Mouse (Mus musculus) kidney, embryonic 16.5 days (tissue): ENCODE data around the gene Ndufa7. TPM values are rescaled to one million over a fixed set of nuclear protein-coding genes. Genes with fewer than 3 reads are reported as not detected.

ENCODE experiments used
- ATAC-seq: fragments of 200-750 bp; cut with Nextera tagmentation; 2 replicates; pipeline ENCODE4 v1.8.0; 2017; ENCODE audit warnings: moderate TSS enrichment; ENCODE audit not compliant: low FRiP score, low TSS enrichment
- H3K27ac ChIP-seq: fragments of 300-500 bp; sonication (generic); 2 replicates; pipeline ENCODE4 v1.5.1; 2014; ENCODE audit warnings: low read length
- H3K27me3 ChIP-seq: fragments of 300-500 bp; sonication (generic); 2 replicates; pipeline ENCODE4 v1.6.1; 2014; ENCODE audit warnings: low read length, control low read depth, mixed read lengths; ENCODE audit not compliant: insufficient read depth
- H3K36me3 ChIP-seq: fragments of 300-500 bp; sonication (generic); 2 replicates; pipeline ENCODE4 v1.6.1; 2014; ENCODE audit warnings: low read length, control low read depth, mixed read lengths; ENCODE audit not compliant: insufficient read depth
- H3K4me1 ChIP-seq: fragments of 300-500 bp; sonication (generic); 2 replicates; pipeline ENCODE4 v1.6.1; 2014; ENCODE audit warnings: low read length, control low read depth, mixed read lengths; ENCODE audit not compliant: insufficient read depth
- H3K4me2 ChIP-seq: fragments of 300-500 bp; sonication (generic); replicated peaks from 2 replicates; pipeline ENCODE4 v1.6.1; 2014; ENCODE audit warnings: low read depth, low read length
- H3K4me3 ChIP-seq: fragments of 300-500 bp; sonication (generic); 2 replicates; pipeline ENCODE4 v1.5.1; 2014; ENCODE audit warnings: mild to moderate bottlenecking, low read length
- H3K9ac ChIP-seq: fragments of 300-500 bp; sonication (generic); replicated peaks from 2 replicates; pipeline ENCODE4 v1.6.1; 2014; ENCODE audit warnings: low read length
- H3K9me3 ChIP-seq: fragments of 300-500 bp; sonication (generic); 2 replicates; pipeline ENCODE4 v1.6.1; 2016; ENCODE audit warnings: low read length, control low read depth
- WGBS: fragments of 180-500 bp; shearing (Covaris S2); extraction: QIAGEN DNeasy Blood & Tissue Kit; methylation state at CpG from one replicate; pipeline ENCODE4 v1.1.7; 2014; 5-methylcytosine and 5-hydroxymethylcytosine counted together
- polyA plus RNA-seq: library from polyadenylated mRNA; unstranded; fragments of >200 nt; fragmentation: Nextera tagmentation; extraction: Ambion mirVana; gene quantifications from 2 replicates; pipeline ENCODE4 v1.2.1, GENCODE M21; 2015

Gene Ndufa7
- polyA plus RNA-seq, 1 experiment from 2014 or later: 498 TPM

- no peak for ATAC-seq
- Histone ChIP-seq H3K4me2 (no peak overlapping the region), H3K9ac (no peak overlapping the region)
Measured at GRCm38 (mm10) chr17:33808192-33808591, 16.2 kb upstream of the Ndufa7 start.

GRCm38 (mm10) chr17:33810334-33811141 lies 13.8 kb upstream of the Ndufa7 start, which contains the start of gene Kank3:
TSS of gene Kank3 (plus strand) at chr17:33810519.
- Histone ChIP-seq H3K27me3 (no peaks in the 10 kb centered on the region), H3K4me2 (peak within 1 kb of the TSS; percentile 97), H3K9ac (peak within 1 kb of the TSS; percentile 76), H3K4me3 (peak within 1 kb of the TSS; percentile 69), H3K27ac (peak within 1 kb of the TSS; percentile 69), H3K36me3 (no peaks in the 10 kb centered on the region), H3K4me1 (peaks cover 25% of the 10 kb centered on the region), H3K9me3 (no peaks in the 10 kb centered on the region)
- peak; percentile 97 for ATAC-seq
- WGBS: under 1% methylated on average over 36 of the region's 36 CpGs

More at GRCm38 (mm10) chr17:33808192-33808591, 16.2 kb upstream of the Ndufa7 start:
- H3K27me3 ChIP-seq: no peaks in the 10 kb centered on the region
- H3K27ac ChIP-seq: no peak overlapping the region
- WGBS: 38% methylated on average over 10 of the region's 10 CpGs
- H3K4me1 ChIP-seq: peaks cover 22% of the 10 kb centered on the region
- no peak overlapping the region for H3K4me3 ChIP-seq
- no peaks in the 10 kb centered on the region for H3K36me3 ChIP-seq
- no peaks in the 10 kb centered on the region for H3K9me3 ChIP-seq

DNA sequence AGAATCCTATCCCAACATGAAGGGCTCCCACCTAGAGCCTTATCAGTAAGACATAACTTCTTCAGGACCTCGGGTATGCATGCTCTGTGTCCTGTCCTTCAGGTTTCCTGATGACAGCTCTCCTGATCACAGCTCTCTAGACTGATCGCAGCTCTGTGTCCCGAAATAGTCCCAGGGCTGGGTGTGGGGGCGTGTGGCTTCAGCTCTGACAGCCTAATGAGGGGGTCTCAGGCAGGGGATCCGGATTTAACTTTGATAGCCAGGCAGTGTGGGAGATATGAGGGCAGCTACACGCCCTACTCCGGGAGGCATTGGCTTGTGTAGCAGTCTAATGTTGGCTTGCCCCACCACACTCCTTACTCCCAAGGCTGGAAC lies 13.2 kb upstream of the Ndufa7 start:
- WGBS: 10% methylated on average over 7 of the region's 7 CpGs
- Histone ChIP-seq H3K27ac (peak overlapping the region; percentile 69), H3K9ac (peak overlapping the region; percentile 76)

GRCm38 (mm10) chr17:33812475-33812874 lies 11.9 kb upstream of the Ndufa7 start:
- WGBS: 18% methylated on average over 3 of the region's 3 CpGs
- Histone ChIP-seq H3K4me1 (peaks cover 32% of the 10 kb centered on the region), H3K4me2 (peak overlapping the region; percentile 97), H3K9ac (peak overlapping the region; percentile 35; the same call in 1 of the 2 replicates), H3K36me3 (no peaks in the 10 kb centered on the region), H3K27ac (peak overlapping the region; percentile 79), H3K4me3 (peak overlapping the region; percentile 15; the same call in 1 of the 2 replicates), H3K27me3 (no peaks in the 10 kb centered on the region), H3K9me3 (no peaks in the 10 kb centered on the region)
- ATAC-seq: no peak

More for the DNA sequence above, 13.2 kb upstream of the Ndufa7 start:
- H3K4me3 ChIP-seq: peak overlapping the region; percentile 69
- peak overlapping the region; percentile 97 for H3K4me2 ChIP-seq
- peaks cover 25% of the 10 kb centered on the region for H3K4me1 ChIP-seq
- H3K9me3 ChIP-seq: no peaks in the 10 kb centered on the region
- H3K36me3 ChIP-seq: no peaks in the 10 kb centered on the region
- no peaks in the 10 kb centered on the region for H3K27me3 ChIP-seq
- ATAC-seq: peak; percentile 17; the same call in 1 of the 2 replicates

GRCm38 (mm10) chr17:33812990-33813389 lies 11.4 kb upstream of the Ndufa7 start:
- Histone ChIP-seq H3K27me3 (no peaks in the 10 kb centered on the region), H3K4me2 (peak overlapping the region; percentile 97), H3K9ac (peak overlapping the region; percentile 35; the same call in 1 of the 2 replicates), H3K27ac (peak overlapping the region; percentile 79), H3K4me3 (peak overlapping the region; percentile 15), H3K9me3 (no peaks in the 10 kb centered on the region), H3K4me1 (peaks cover 36% of the 10 kb centered on the region), H3K36me3 (no peaks in the 10 kb centered on the region)
- WGBS: 46% methylated on average over 4 of the region's 4 CpGs
- ATAC-seq: no peak

GRCm38 (mm10) chr17:33815399-33815798 lies 9.0 kb upstream of the Ndufa7 start:
- no peak overlapping the region for H3K27ac ChIP-seq
- ATAC-seq: no peak
- no peak overlapping the region for H3K9ac ChIP-seq
- no peaks in the 10 kb centered on the region for H3K27me3 ChIP-seq
- H3K4me2 ChIP-seq: no peak overlapping the region
- 87% methylated on average over 6 of the region's 6 CpGs for WGBS
- peaks cover 44% of the 10 kb centered on the region for H3K4me1 ChIP-seq
- H3K9me3 ChIP-seq: no peaks in the 10 kb centered on the region
- H3K36me3 ChIP-seq: peaks cover 18% of the 10 kb centered on the region; the same call in 1 of the 2 replicates
- no peak overlapping the region for H3K4me3 ChIP-seq

DNA sequence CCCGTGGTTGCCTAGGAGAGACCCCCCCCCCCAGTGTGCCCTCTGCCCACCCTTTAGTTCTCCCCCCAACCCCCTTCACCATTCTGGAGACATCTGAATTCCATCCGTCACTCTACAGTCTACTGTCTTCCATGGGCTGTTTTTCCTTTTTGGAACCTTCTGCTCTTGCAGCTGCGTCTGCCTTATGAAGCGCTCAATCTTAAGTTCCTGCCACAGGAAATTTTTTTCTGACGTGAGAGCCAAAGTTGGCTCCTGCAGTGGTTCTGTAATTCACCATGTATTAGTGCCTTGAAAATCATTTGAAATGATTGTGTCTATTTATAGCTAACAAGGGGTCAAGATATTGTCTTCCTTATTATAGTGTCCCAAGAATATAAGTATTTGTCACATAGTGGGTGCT lies 7.8 kb upstream of the Ndufa7 start:
- Histone ChIP-seq H3K27ac (peak overlapping the region; percentile 88), H3K4me3 (peak overlapping the region; percentile 67)
- no peak for ATAC-seq

DNA sequence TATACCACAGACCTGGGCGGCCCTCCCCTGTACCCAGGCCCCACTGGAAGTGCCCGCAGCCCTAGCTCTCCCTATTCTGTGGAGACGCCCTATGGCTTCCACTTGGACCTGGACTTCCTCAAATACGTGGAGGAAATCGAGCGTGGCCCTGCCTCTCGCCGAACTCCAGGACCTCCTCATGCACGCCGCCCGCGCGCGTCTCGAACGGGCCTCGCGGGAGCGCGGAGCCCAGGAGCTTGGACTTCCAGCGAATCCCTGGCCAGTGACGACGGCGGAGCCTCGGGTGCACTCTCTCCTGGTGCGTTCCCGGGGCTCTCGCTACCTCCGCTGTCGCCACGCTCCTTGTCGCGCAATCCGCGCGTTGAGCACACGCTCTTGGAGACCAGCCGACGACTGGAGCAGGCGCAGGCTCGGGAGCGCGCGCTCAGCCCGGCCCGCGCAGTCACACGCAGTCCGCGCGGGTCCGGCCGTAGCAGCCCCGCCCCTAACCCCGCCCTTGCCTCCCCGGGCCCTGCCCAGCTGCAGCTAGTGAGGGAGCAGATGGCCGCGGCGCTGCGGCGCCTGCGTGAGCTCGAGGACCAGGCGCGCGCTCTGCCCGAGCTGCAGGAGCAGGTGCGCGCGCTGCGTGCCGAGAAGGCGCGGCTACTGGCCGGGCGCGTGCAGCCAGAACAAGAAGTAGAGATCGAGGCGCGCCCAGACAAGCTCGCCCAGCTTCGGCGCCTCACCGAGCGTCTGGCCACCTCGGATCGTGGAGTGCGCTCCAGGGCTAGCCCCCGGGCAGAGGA lies 7.0 kb upstream of the Ndufa7 start:
- Histone ChIP-seq H3K4me1 (peaks cover 33% of the 10 kb centered on the region), H3K36me3 (peaks cover 33% of the 10 kb centered on the region), H3K4me3 (peak overlapping the region; percentile 67), H3K27me3 (no peaks in the 10 kb centered on the region), H3K27ac (peak overlapping the region; percentile 88), H3K9ac (peak overlapping the region; percentile 89), H3K9me3 (no peaks in the 10 kb centered on the region), H3K4me2 (peak overlapping the region; percentile 96)
- under 1% methylated on average over 89 of the region's 89 CpGs for WGBS
- ATAC-seq: peak; percentile 96

More for the DNA sequence above, 7.8 kb upstream of the Ndufa7 start:
- peaks cover 25% of the 10 kb centered on the region; the same call in 1 of the 2 replicates for H3K36me3 ChIP-seq
- WGBS: 60% methylated on average over 5 of the region's 5 CpGs
- H3K27me3 ChIP-seq: no peaks in the 10 kb centered on the region
- H3K9me3 ChIP-seq: no peaks in the 10 kb centered on the region
- peak overlapping the region; percentile 89 for H3K9ac ChIP-seq
- peaks cover 34% of the 10 kb centered on the region for H3K4me1 ChIP-seq
- peak overlapping the region; percentile 96 for H3K4me2 ChIP-seq

GRCm38 (mm10) chr17:33817969-33818643 lies 6.3 kb upstream of the Ndufa7 start:
- Histone ChIP-seq H3K27ac (peak overlapping the region; percentile 88), H3K9ac (peak overlapping the region; percentile 89), H3K4me2 (peak overlapping the region; percentile 96), H3K4me1 (peaks cover 33% of the 10 kb centered on the region), H3K9me3 (no peaks in the 10 kb centered on the region), H3K4me3 (peak overlapping the region; percentile 67), H3K27me3 (no peaks in the 10 kb centered on the region), H3K36me3 (peaks cover 37% of the 10 kb centered on the region)
- WGBS: 14% methylated on average over 33 of the region's 33 CpGs
- ATAC-seq: peak; percentile 66
